Mouse (Mus musculus) bone marrow macrophage, adult 2 months (primary cell): ENCODE measurements around the gene Trip10.
"Not testable (repeated sequence)": the region's sequence is repeated elsewhere in the genome, so short reads cannot be mapped to it uniquely, and the experiment has no call there.

Source experiments
- CTCF ChIP-seq: IDR thresholded peaks from 2 replicates; pipeline ENCODE4 v1.5.1; 2012; ENCODE audit warnings: low read depth, mild to moderate bottlenecking, low read length, moderate library complexity
- POLR2A ChIP-seq: IDR thresholded peaks from 2 replicates; pipeline ENCODE4 v1.6.1; 2012; ENCODE audit warnings: mild to moderate bottlenecking, low read depth, low read length, borderline replicate concordance

GRCm38 (mm10) chr17:57277598-57278261 is 28.5 kb downstream of the Trip10 start:
- TF ChIP-seq POLR2A, CTCF: not testable (repeated sequence)
